Mouse (Mus musculus) ZHBTc4 (cell line): ENCODE measurements at regions not wholly inside any gene's neighbourhood (a gene's known extent, or its start where the extent isn't known, plus 50 kb on each side); places are given as distances from the start of the nearest gene placed in this dataset.

Source experiments
- DNase-seq: peaks from one replicate; pipeline ENCODE4 v3.0.0-alpha.2; 2011; ENCODE audit warnings: low read depth, low spot score

- no peak for DNase-seq
Measured at GRCm38 (mm10) chrX:64940677-64941446, 106.6 kb upstream of the Ctag2 start.

- peak; percentile 53 for DNase-seq
Measured at GRCm38 (mm10) chrX:64978916-64979315, 68.5 kb upstream of the Ctag2 start.
